Mouse (Mus musculus): Measurements from ENCODE around the gene Celf1. TPM values are rescaled to one million over a fixed set of nuclear protein-coding genes. Genes with fewer than 3 reads are reported as not detected.

The Celf1 gene
- polyA plus RNA-seq, 1 experiment: 6.5 TPM

DNA sequence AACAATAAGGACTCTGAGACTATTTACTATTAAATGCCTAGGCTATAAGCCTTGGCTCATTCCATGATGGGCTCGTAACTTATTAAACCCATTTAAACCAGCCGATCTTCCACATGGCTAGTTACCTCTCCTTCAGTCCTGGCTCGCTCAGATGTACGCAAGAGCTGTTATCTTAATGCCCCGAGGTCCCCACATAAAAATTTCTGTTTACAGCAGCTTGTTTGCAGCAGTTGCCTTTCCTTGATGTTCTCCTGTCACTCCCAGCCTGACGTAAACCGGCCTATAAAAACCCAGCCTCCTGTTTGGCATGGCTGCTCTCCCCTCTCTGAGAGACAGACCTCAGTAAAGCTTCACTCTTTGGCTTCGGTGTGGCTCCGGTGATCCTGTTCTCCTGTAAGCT lies 107.2 kb downstream of the Celf1 start:
- Histone ChIP-seq H3K4me3 (replicated peaks) (no peak overlapping the region), H3K27me3 (ENCODE audit: control insufficient read depth) (peaks cover 5% of the 10 kb centered on the region), H3K9me3 (ENCODE audit: control insufficient read depth, low read length) (no peaks in the 10 kb centered on the region), H3K36me3 (ENCODE audit: control insufficient read depth) (peaks cover 3% of the 10 kb centered on the region), H3K4me1 (ENCODE audit: control insufficient read depth) (peaks cover 36% of the 10 kb centered on the region)
- no peak for TF ChIP-seq TAL1 (IDR thresholded peaks at IDR 0.05; ENCODE audit: low read length)
- no peak for TF ChIP-seq GATA1 (IDR thresholded peaks at IDR 0.05; ENCODE audit: low read length)

DNA sequence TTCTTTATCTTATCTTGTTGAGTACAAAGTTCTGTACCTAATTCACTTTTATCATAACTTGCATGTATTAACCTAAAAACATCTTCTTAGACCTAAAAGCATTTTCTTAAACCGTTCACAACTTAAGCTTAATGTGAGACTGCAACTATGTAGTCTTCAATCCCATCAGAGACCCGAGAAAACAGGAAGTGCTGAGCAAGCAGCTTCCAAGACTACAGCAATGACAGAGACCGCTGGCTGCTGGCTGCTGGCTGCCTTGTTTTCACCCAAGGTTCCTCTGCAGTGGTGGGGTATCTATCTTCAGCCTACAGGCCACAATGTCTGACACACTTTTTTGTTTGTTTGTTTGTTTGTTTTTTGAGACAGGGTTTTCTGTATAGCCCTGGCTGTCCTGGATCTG lies 111.7 kb downstream of the Celf1 start:
- no peaks in the 10 kb centered on the region for H3K9me3 ChIP-seq (ENCODE audit: control insufficient read depth, low read length)
- TF ChIP-seq TAL1 (IDR thresholded peaks at IDR 0.05; ENCODE audit: low read length) (no peak), GATA1 (IDR thresholded peaks at IDR 0.05; ENCODE audit: low read length) (no peak)
- H3K4me1 ChIP-seq (ENCODE audit: control insufficient read depth): peaks cover 36% of the 10 kb centered on the region
- peaks cover 30% of the 10 kb centered on the region for H3K36me3 ChIP-seq (ENCODE audit: control insufficient read depth)
- no peak overlapping the region for H3K4me3 ChIP-seq (replicated peaks)
- H3K27me3 ChIP-seq (ENCODE audit: control insufficient read depth): no peaks in the 10 kb centered on the region

DNA sequence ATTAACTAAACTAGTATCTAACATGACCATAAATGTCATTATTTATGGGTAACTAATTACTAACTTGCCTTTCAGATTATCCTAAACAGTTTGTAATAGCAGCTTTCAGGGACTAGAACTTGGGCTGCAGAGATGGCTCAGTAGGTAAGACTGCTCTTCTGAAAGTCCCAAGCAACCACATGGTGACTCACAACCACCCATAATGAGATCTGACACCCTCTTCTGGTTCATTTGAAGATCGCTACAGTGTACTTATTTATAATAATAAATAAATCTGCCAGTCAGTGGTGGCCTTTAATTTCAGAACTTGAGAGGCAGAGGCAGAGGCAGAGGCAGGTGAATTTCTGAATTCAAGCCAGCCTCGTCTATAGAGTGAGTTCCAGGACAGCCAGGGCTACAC lies 112.6 kb downstream of the Celf1 start:
- Histone ChIP-seq H3K4me3 (replicated peaks) (no peak overlapping the region), H3K36me3 (ENCODE audit: control insufficient read depth) (peaks cover 38% of the 10 kb centered on the region), H3K9me3 (ENCODE audit: control insufficient read depth, low read length) (no peaks in the 10 kb centered on the region), H3K27me3 (ENCODE audit: control insufficient read depth) (no peaks in the 10 kb centered on the region), H3K4me1 (ENCODE audit: control insufficient read depth) (peaks cover 35% of the 10 kb centered on the region)
- TF ChIP-seq TAL1 (IDR thresholded peaks at IDR 0.05; ENCODE audit: low read length) (no peak), GATA1 (IDR thresholded peaks at IDR 0.05; ENCODE audit: low read length) (no peak)

DNA sequence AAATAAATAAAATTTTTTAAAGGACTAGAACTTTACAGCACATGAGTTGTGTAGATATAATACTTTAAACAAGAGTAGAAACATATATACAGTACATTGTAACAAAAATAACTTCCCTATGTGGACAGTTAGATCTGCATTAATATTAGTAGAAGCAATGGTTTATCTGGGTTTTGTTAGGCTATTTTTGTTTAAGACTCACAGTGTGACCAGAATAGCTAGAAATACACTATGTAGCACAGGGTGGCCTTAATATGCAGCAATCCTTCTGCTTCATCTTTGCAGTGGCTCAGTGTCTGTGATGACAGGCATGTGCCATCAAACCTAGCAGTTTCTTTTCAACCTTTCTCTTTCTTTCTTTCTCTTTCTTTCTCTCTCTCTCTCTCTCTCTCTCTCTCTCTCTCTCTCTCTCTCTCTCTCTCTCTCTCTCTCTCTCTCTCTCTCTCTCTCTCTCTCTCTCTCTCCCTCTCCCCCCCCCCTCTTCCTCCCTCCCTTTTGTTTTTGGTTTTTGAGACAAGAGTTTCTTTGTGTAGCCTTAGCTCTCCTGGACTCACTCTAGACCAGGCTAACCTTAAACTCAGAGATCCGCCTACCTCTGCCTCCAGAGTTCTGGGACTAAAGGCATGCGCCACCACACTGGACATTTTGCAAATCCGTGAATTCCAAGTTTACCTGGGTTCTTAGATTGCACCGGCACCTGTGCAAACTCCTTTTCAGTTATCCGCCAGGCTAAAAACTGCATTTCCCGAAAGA lies 113.2 kb downstream of the Celf1 start:
- TF ChIP-seq GATA1 (IDR thresholded peaks at IDR 0.05; ENCODE audit: low read length) (no peak), TAL1 (IDR thresholded peaks at IDR 0.05; ENCODE audit: low read length) (no peak)
- Histone ChIP-seq H3K4me3 (replicated peaks) (peak overlapping the region; percentile 93), H3K4me1 (ENCODE audit: control insufficient read depth) (peaks cover 35% of the 10 kb centered on the region), H3K9me3 (ENCODE audit: control insufficient read depth, low read length) (no peaks in the 10 kb centered on the region), H3K36me3 (ENCODE audit: control insufficient read depth) (peaks cover 44% of the 10 kb centered on the region), H3K27me3 (ENCODE audit: control insufficient read depth) (no peaks in the 10 kb centered on the region)

DNA sequence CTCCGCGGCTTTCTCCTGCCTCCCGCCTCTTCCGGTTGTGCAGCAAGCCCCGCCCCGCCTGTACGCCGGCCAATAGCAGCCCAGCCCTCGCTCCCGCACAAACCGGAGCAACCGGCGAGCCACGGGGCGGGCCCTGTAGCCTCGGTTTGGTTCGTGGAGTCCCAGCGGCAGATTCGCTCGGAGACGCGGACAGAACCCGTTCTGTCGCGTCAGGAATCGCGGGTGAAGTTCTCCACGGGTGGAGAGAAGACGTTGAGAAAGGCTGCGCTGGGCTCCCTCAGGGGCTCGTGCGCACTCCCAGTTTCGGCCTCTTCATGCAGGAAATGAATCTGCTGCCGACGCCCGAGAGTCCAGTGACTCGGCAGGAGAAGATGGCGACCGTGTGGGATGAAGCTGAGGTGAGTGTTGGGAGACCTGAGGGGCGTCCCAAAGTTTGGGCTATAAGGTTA lies 113.8 kb downstream of the Celf1 start, which contains the start of gene Psmc3:
Psmc3 (plus strand) TSS at position 76 of the 449 bp plus-strand sequence.
- H3K4me1 ChIP-seq (ENCODE audit: control insufficient read depth): peaks cover 37% of the 10 kb centered on the region
- TF ChIP-seq GATA1 (IDR thresholded peaks at IDR 0.05; ENCODE audit: low read length): no peak
- no peak for TF ChIP-seq TAL1 (IDR thresholded peaks at IDR 0.05; ENCODE audit: low read length)
- peaks cover 50% of the 10 kb centered on the region for H3K36me3 ChIP-seq (ENCODE audit: control insufficient read depth)

DNA sequence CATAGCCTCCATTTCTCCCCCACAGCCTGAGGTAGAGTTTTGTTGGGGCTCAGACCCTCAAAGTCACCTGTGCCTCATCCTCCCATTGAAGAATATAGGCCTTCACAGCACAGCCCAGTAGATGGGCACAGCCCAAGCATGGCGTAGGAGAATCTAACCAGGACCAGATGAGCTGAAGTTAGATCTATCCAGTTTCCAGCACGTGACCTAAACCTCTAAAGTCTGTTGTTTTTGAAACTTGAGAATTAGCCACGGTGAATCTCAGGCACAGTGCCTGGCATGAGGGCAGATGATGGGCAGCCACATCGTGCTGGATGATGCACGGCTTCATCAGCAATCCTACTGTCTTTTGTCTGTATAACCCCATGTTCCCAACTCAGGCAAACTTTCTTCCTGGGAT lies 118.3 kb downstream of the Celf1 start:
- H3K36me3 ChIP-seq (ENCODE audit: control insufficient read depth): peaks cover 91% of the 10 kb centered on the region
- H3K9me3 ChIP-seq (ENCODE audit: control insufficient read depth, low read length): no peaks in the 10 kb centered on the region
- no peaks in the 10 kb centered on the region for H3K27me3 ChIP-seq (ENCODE audit: control insufficient read depth)
- TF ChIP-seq GATA1 (IDR thresholded peaks at IDR 0.05; ENCODE audit: low read length) (no peak), TAL1 (IDR thresholded peaks at IDR 0.05; ENCODE audit: low read length) (no peak)
- peaks cover 48% of the 10 kb centered on the region for H3K4me1 ChIP-seq (ENCODE audit: control insufficient read depth)
- H3K4me3 ChIP-seq (replicated peaks): no peak overlapping the region

More for the DNA sequence above, 113.8 kb downstream of the Celf1 start, which contains the start of gene Psmc3:
- no peaks in the 10 kb centered on the region for H3K27me3 ChIP-seq (ENCODE audit: control insufficient read depth)
- H3K4me3 ChIP-seq (replicated peaks): peak within 1 kb of the TSS; percentile 93
- H3K9me3 ChIP-seq (ENCODE audit: control insufficient read depth, low read length): no peaks in the 10 kb centered on the region

DNA sequence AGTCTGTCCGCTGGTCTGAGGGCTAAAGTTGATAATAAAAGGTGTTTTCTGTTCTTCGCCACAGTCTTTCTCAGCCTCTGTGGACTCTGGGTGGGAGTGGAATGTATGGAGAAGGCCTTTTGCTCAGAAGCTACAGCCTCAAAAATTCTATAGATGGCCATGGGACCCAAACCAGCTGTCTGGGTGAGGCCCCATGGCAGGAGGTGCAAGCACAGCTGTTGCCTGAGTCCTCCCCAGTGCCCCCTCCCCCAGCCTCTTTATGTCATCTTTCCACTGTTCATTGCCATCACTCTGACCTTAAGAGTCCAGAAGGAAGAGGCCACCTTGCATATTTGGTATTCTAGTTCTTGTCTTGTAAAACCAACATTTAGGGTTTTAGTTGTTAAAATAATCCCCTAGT lies 119.2 kb downstream of the Celf1 start:
- TF ChIP-seq GATA1 (IDR thresholded peaks at IDR 0.05; ENCODE audit: low read length): no peak
- TF ChIP-seq TAL1 (IDR thresholded peaks at IDR 0.05; ENCODE audit: low read length): no peak
- H3K27me3 ChIP-seq (ENCODE audit: control insufficient read depth): no peaks in the 10 kb centered on the region
- H3K9me3 ChIP-seq (ENCODE audit: control insufficient read depth, low read length): no peaks in the 10 kb centered on the region
- H3K36me3 ChIP-seq (ENCODE audit: control insufficient read depth): peaks cover 99% of the 10 kb centered on the region
- peaks cover 47% of the 10 kb centered on the region for H3K4me1 ChIP-seq (ENCODE audit: control insufficient read depth)
- no peak overlapping the region for H3K4me3 ChIP-seq (replicated peaks)

DNA sequence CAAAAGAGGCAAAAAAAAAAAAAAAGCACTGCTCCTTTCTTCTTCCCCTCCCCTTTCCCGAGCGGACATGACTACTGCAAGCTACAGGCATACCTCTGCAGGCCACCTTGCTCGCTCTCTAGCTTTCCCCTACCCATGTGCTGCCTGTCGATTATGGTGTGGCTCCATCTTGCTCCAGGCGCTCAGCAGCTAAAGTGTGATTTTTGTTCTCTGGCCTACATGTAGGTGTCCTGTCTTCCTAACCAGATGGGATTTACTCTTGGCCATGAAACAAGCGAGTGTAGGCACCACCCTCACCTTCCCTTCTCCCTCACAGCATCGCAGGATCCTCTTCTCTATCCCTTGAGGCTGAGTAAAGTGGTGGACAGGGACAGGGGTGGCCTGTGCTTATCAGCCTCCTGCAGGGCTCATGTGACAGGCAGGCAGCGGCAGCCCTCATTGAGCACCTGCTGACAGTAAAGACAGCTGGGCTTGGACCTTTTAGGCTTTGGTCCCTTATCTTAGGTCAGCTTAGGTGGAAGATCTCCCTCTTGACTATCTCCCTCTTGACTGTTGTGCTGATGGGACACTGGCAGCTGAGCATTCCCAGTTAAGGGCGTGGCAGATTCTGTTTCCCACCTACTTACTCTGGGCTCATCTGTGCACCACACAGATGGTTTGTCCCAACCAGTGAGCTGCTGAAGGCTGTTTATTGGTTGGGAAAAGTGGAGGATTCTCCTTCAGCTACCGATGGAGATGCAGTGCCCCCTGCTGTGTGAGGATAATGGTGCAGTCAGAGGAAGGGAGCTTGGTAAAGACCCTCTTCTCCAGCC lies 120.6 kb downstream of the Celf1 start:
- peaks cover 98% of the 10 kb centered on the region for H3K36me3 ChIP-seq (ENCODE audit: control insufficient read depth)
- no peaks in the 10 kb centered on the region for H3K9me3 ChIP-seq (ENCODE audit: control insufficient read depth, low read length)
- peaks cover 37% of the 10 kb centered on the region for H3K4me1 ChIP-seq (ENCODE audit: control insufficient read depth)
- H3K4me3 ChIP-seq (replicated peaks): peak overlapping the region; percentile 5
- TF ChIP-seq GATA1 (IDR thresholded peaks at IDR 0.05; ENCODE audit: low read length) (peak; percentile 66), TAL1 (IDR thresholded peaks at IDR 0.05; ENCODE audit: low read length) (peak; percentile 73)
- H3K27me3 ChIP-seq (ENCODE audit: control insufficient read depth): no peaks in the 10 kb centered on the region

DNA sequence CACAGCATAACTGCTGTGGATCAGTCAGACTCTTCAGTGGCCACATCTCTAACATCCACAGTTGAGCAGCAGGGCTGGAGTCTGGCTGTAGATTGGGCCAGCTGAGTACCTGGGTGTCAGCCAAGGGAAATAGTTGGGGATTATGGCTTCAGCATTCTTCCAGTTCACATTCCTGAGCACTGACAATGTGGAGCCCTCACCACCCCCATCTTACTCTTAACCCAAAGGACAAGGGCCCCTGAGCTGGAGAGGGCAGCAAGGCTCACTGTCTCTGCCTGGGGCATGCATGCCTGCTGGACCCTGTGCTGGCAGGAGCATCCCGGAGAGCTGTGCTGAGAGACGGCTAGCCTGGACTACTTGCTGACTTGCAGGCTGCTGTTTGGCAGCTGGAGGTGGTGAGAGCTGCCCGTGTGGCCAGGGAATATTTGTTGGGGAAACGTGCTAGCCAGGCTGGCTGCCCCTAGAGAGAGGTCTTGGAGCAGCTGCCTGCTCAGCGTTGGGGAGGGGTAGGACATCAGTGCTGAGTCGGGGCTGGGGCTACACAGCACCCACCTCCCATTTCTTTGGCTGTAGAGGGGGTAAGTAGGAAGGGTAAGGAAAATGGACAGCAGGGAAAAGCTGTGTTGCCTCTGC lies 121.8 kb downstream of the Celf1 start:
- peaks cover 98% of the 10 kb centered on the region for H3K36me3 ChIP-seq (ENCODE audit: control insufficient read depth)
- no peaks in the 10 kb centered on the region for H3K9me3 ChIP-seq (ENCODE audit: control insufficient read depth, low read length)
- TF ChIP-seq GATA1 (IDR thresholded peaks at IDR 0.05; ENCODE audit: low read length) (no peak), TAL1 (IDR thresholded peaks at IDR 0.05; ENCODE audit: low read length) (no peak)
- no peaks in the 10 kb centered on the region for H3K27me3 ChIP-seq (ENCODE audit: control insufficient read depth)
- no peak overlapping the region for H3K4me3 ChIP-seq (replicated peaks)
- peaks cover 37% of the 10 kb centered on the region for H3K4me1 ChIP-seq (ENCODE audit: control insufficient read depth)

Data from erythroblast, embryonic 14.5 days (primary cell).